Mouse (Mus musculus) kidney, adult 11 months (tissue): ENCODE measurements around the gene Eif2b4.
"Not testable (repeated sequence)": the region's sequence is repeated elsewhere in the genome, so short reads cannot be mapped to it uniquely, and the experiment has no call there.

Experiments
- DNase-seq: peaks from one replicate; pipeline ENCODE4 v3.0.0; 2022

Eif2b4 gene

DNA sequence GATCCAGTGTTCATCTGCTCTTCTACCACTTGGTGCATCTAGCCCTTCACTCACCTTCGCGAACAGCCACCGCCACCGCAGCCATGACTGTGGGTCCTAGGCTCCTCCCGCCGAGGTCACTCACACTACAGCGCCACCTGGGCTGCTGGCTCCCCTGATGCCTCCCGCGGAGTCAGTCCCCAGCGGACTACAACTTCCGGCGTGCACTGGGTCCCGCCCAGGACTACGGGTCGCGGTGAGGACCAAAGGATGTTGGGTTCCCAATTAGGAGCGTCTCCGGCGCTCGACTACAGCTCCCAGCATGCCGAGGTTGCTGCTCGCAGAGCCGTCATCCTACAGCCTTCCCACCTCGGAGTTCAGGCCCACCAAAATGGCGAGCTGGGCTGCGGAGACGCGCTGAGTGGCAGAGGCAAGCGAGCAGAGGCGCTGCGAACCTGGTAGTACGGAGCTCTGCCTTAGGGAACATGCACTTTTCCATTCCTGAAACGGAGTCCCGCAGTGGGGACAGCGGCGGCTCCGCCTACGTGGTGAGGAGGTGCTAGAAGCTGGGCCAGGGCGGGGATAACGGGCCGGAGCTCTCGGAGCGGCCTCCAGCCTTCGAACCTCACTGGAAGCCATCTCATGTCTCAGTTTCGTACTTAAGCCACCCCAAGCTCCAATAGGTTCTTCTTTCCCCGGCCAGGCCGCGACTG lies at the start of gene Eif2b4, which contains the start of gene Snx17:
TSS of gene Eif2b4 (minus strand) at position 492 of the 692 bp plus-strand sequence.
TSS of gene Snx17 (plus strand) at position 289 of the 692 bp plus-strand sequence.
- peak; percentile 99 for DNase-seq

DNA sequence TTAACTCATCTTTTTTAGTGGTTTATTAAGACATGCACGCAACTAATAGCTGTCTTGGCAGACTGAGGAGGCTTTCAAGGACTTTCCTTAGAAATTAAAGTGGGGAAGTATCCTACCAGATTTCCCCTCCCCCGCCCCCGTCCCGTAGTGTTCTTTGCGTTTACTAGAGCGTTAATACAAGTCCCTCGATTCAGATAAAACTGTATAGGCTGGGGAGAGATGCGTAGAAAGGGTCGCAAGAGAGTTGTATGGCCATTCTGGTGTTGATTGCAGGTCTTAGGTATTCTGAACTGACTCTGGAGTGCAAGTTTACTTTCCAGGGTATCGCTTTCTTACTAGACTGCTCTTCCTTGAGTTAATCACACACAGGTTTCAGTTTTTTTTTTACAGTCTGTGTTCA lies 49.0 kb upstream of the Eif2b4 start:
- no peak for DNase-seq

DNA sequence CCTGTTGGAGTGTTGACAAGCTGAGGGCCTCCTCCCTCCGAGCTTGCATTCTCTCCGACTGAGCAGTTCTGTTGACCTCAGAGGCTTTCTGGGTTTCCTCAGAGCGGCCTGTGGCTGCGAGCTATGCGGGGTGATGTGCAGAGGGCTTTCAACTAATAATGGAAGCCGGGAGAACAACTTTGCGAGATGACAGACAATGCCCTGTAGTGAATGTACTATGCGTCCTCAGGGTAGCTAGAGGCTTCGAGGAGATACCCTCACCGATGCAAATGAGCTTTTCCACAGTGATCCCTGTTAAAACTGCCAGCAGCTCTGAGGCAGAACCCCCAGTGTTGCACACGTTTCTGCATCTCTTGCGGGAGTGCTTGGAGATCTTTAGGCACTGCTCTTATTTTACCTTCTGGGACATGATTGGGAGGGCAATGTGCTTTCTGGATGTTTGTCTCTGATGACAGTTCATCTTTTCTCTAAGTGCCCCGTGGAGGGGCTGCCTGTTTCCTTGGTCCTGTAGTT lies 48.3 kb upstream of the Eif2b4 start:
- no peak for DNase-seq

DNA sequence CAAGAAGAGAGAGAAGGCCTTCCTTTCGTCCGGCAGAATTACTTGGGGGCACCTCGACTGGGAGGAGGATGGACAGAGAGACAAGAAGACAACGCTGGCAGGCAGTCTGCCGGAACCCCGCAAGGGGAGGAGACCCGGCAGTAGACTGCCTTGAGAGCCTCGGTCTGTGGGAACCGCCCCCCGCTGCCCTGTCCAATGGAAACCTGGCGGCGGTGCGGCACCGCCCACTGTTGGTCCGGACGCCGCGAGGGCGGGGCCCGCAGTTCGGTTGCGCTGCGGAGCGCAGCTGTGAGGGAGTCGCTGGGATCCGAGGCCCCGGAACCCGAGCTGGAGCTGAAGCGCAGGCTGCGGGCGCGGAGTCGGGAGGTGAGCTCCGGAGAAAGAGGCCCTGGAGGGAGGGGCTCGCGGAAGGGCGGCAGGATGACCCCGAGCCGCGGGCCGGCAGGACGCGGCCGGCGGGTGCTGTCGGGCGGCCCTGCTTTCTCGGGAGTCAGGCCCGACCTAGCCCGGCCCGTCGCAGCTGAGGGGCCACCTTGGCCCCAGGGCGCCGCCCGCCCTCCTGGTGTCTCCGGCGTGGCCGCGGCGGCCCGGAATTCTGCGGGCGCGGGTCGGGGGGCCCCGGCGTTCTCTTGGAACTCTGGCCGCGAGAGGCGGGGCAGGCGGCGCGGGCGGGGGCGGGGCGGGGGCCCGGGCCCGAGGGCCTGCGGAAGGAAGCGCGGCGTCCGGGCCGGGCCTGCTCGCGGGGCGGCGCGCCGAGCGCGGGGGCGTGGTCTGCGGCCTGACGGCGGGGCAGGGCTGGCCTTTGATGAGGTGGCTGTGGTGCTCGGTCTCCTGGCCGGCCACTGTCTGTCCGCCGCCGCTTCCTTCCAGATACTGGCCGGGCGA lies 47.6 kb upstream of the Eif2b4 start, which contains the start of the genes Nrbp1 and Gm9970:
TSS of gene Nrbp1 (plus strand) at position 228 of the 885 bp plus-strand sequence.
TSS of gene Gm9970 (minus strand) at position 596 of the 885 bp plus-strand sequence.
- peak; percentile 96 for DNase-seq

DNA sequence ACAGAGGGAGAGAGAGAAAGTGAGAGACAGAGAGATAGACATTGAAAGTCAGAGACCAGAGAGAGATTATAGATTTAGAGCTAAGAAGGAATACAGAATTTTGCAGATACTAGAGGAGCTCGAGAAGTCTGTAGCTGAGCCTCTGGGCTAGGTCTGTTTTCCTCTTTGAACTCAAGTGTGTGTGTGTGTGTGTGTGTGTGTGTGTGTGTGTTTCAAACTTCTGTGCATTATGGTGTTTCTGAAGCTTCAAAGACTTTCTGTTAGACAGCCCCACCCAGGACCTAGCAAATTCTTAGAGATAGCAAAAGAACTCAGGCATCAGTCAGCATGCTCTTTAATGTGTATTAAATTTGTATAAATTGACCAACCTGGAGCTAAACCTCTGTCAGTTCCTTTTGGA lies 33.4 kb upstream of the Eif2b4 start:
- DNase-seq, result no peak

DNA sequence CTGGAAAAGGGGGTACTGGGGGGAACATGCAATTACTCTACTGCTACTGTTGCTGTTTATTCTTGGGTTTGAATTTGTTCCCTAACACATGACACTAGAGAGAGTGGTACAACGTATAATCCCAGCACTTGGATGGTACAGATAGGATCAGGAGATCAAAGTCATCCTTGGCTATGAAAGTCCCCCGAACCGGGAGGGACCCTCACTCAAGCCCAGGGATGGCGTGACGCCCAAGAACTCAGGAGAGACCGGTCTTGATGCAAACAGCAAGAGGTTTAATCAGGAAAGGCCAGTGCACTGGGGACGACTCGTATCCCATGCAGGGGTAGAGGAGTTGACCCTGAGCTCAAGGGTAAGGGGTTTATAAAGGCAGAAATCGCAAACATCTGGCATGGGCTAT lies 29.5 kb upstream of the Eif2b4 start:
- DNase-seq, result peak; percentile 9

DNA sequence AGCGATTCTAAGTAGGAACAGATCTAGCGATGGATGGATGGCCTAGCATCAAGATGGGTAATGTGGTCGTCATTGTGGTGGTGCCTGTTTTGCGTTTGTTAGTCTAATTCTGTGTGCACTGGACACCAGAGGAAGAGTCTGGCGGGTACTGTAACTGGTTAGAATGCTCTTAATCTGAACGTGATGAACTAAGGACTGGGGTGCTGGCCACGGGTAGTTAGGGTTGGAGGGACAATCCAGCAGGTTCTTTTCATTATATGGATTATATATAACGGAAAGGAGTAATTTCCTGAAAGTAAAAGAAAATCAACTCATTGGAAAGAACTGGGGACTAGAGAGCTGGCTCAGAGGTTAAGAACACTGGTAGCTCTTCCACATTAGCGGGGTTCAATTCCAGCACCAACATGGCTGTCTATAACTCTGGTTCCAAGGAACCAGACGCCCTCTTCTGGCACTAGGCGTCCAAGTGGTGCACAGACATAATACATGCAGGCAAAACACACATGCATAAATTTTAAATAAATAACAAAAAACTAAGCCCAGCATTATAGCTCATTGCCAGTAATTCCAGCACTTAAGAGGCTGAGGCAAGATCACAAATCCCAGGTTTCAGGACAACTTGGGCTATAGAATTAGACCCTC lies 28.2 kb upstream of the Eif2b4 start:
- DNase-seq, result peak; percentile 42

DNA sequence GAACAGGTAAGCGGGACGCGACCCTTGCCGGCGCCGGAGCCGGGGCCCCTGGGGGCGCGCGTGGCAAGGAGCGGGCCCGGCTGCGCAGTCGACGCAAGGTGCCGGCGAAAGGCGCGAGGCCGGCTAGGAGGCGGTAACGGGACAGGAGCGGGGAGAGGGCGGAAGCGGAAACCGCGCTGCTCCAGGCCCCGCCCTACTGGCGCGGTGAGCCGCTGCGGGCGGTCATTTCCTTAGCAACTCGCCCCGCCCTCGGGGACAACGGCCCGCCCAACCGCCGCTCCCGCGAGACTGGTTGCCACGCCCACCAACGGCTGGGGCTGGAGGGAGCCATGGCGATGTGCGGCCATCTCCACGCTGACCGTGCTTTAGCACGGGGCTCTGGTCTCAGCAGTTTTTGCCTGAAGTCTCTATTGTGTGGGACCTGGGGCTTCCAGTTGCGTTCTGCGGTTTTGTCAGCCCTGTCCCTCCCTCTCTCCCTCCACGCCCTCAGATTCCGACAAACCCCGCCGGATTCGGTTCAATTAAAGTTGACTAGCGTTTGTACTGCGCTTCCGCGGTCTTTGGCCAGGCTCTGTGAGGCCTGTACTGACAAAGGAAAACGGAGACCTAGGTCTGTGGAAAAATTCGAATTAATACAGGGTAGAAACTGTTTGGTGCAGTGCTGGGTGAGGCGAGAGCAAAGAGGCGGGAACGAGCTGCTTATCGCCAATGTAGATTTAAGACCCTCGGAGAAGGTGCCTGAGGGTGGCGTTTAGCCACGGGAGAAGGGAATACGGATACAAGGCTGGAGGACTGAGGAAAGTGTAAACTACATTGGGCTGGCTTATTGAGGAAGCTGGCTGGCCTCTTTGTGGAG lies 27.4 kb upstream of the Eif2b4 start, which contains the start of gene Ppm1g:
TSS of gene Ppm1g (minus strand) at position 240 of the 856 bp plus-strand sequence.
- peak; percentile 95 for DNase-seq

DNA sequence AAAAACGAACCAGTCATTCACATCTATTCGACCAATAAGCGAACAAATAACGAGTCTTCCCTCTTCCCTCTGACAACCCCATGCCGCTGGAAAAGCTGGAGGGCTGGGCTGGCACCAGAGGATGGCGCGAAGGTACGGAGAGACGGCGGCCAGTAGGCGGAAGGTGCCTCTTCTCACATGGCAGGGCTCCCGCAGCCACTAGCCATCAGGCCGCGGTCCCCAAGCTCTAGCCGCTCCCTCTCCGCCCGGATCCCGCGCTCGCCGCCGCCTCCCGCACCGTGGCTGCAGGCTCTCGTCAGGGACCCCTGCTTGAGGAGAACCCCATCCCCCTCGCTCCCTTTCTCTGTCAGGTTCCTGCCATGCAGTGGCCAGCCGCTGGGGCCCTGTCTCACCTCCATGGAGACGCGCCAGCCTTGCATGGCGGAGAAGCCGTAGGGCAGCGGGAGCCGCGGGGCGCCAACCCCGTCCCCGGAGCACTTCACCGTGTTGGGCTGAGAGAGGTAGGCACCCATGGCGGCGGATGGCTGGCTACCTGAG lies 26.7 kb upstream of the Eif2b4 start:
- no peak for DNase-seq

DNA sequence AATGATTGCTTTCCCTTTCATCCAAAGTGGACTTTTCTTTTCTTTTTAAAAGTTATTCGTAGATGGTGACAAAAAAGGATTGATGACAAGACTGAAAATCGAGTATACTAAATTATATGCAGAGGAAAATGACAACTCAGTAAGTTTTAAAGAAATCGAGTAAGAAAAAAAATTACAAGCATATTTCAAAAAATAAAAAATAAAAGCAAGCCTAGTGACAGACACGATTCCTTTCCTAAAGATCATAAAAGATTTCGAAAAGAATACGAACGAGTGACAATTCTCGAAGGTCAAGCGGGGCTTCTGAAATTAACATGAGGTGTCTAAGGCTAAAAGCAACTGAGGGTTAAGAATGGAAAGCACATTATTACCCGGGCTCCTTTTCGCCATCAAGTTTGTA lies 26.2 kb upstream of the Eif2b4 start:
- DNase-seq, result no peak

DNA sequence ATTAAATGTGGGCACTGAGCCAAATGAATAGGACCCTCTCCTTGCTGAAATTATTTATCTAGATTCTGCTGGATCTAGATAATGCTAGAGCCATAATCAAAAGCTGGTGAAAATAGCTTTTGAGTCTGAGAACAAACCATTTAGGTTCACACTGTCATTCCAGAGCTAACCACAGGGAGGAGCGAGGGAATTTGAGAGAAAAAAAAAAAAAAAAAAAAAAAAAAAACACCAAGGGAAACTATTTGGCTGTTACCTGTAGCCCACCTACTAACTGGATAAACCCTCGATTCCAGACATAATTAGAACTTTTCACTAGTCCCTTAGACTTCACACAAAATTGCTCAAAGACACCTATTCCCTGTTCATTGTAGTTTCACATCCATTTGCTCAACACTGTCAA lies 25.8 kb upstream of the Eif2b4 start:
- no peak for DNase-seq

DNA sequence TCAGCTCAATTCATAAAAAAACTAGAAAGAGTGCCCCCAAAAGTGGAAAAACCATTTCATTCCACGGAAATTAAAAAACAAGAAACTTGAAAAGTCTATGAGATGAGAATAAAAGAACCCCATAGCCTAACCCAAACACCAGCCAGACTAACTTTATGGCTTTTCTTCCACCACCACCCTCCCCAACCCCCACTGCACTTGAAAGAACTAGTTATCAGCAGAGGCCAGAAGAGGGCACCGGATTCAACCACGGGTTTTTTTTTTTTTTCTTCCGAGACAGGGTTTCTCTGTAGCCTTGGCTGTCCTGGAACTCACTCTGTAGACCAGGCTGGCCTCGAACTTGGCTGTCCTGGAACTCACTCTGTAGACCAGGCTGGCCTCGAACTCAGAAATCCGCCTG lies 25.1 kb upstream of the Eif2b4 start:
- DNase-seq, result no peak

DNA sequence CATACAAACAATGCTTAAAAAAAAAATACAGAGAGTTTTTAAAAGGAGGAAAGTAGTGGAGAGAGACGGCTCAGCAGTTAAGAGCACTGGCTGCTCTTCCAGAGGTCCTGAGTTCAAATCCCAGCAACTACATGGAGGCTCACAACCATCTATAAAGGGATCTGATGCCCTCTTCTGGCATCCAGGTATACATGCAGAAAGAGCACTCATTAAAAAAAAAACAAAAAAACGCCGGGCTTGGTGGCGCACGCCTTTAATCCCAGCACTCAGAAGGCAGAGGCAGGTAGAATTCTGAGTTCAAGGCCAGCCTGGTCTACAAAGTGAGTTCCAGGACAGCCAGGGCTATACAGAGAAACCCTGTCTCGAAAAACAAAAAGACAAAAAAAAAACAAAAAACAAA lies 23.3 kb upstream of the Eif2b4 start:
- not testable (repeated sequence) for DNase-seq

DNA sequence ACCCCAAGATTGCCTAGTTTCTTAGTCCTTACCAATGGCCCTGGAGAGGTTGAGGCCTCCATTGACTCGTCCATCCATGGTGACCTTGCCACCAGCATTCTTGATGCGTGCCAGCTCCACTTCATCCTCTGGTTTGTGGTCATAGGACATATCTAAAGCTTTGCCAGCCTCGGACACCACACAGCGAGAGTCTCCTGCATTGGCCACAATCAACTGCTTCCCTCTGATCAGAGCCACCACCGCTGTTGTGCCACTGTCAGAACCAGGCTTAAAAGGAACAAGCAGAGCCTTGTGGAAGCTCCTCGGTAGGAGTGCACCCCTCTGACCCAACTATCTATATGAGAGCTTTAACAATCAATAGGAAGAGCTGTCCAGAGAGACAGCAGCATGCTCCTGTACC lies 11.2 kb upstream of the Eif2b4 start:
- no peak for DNase-seq

DNA sequence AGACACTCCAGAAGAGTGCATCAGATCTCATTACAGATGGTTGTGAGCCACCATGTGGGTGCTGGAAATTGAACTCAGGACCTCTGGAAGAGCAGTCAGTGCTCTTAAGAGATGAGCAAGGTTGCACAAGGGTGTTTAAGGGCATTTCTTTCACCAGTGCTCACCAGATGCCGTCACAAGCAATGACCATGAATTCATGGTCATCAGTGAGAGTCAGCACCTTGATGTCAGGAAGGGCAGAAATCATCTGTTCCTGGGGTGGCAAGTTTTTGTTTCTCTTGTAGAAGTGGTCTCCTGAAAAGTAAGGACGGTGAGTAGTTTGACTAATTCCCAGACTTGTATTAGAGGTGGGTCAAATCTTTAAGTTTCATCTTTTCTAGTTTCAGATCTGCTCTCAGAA lies 10.6 kb upstream of the Eif2b4 start:
- DNase-seq, result no peak

DNA sequence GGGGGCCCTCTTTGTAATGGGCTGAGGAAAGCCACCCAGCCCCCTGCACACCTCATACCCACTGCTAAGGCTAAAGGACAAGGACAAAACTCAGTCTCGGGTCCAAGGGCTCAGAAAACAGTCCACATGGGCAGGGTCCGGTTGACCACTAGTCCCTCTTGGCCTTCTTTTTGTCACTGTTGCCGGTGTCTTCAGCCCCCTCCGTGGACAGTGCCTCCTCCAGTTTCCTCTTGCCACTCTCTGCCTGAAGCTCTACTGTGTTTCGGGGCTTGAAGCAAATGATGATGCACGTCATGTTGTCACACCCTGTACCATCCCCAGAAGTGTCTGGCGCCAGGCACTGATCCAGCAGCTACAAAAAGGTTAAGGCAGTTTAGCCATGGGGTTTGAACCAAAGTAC lies 9.7 kb upstream of the Eif2b4 start:
- DNase-seq, result peak; percentile 30

DNA sequence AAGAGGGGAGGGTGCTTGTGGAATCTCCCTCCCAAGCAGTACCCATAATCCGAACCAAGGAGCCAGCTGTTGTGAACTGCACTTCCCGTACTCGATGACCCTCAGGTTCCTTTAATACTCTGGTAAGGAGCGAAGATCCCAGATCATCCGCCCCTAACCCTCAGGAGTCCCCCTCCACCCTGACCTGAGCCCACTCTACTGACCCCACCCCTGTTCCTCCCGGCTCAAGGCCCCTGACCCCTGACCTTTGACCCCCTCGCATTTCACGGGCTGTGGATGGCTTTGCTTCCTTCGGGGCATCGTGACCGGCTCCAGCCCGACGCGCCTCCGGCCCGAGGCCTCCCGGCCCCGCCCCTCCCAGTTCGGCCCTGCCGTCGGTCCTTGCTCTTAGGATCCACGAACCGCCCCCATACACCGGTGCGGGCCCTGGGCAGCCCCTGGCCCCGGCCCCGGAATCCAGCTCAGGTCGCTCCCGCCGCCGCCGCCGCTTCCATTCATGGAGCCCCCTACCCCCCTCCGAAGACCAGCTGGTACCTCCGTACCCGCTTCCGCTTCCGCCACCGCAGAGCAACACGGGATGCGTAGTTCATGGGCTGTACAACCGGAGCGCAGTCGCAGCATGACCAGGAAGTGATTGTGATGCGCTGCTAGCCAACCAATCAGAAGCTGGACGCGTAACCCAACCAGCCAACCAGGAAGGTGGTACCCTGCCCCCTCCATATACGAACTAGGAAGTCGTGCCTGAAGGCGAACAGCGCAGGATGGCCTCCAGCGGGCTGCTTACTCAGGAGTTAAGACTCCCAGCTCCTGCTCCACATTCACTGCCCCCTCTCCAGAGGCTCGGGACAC lies 8.7 kb upstream of the Eif2b4 start, which contains the start of gene Zfp513:
TSS of gene Zfp513 (minus strand) at position 562 of the 849 bp plus-strand sequence.
- peak; percentile 99 for DNase-seq

DNA sequence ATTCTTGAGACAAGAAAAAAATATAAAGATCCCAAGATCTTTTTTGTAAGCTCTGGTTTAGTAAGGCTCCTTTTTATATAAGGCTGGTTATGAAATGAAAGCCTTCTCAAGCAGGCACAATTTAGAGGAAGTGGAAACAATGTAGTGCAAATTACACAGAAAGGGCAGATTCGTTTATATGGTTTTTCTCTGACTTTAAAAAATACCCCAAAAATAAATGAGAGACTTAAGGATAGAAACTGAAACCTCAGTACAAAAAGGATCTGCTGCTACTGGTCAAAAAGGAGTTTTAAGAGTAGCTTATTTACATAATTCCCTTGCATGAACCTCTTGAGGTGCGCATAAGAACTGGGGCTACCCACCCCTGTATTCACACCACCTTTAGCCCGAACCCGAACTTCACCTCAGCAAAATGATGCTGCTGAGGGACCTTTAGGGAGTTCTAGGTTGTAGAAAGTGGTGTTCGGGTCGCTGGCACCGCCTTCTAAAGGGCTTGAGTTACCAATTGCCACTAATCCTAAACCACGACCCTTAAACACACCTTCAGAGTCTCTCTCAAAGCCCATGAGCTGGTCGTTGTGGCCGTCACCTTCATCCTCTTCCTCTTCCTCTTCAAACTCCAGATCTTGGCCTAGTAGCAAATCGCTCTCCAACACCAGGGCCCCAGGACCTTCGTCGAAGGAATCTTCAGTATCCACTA lies 8.0 kb upstream of the Eif2b4 start:
- no peak for DNase-seq

DNA sequence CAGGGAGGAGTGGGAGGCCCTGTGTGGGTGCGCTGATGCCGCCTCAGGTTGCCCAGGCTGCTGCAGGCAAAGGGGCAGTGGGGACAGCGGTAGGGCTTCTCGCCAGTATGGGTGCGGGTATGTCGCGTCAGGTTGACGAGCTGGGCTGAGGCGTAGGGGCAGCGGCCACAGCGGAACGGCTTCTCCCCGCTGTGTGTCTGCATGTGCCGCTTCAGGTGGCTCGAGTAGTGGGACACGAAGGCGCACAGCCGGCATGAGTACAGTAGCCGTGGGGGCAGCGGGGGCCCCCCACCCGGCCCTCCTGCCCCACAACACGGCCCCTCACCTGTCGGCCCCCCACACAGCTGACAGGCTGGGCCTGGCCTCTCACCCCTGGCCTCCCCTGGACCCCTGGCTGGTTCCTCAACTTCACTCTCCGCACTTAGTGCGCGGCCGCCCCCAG lies 7.1 kb upstream of the Eif2b4 start:
- DNase-seq, result peak; percentile 18

DNA sequence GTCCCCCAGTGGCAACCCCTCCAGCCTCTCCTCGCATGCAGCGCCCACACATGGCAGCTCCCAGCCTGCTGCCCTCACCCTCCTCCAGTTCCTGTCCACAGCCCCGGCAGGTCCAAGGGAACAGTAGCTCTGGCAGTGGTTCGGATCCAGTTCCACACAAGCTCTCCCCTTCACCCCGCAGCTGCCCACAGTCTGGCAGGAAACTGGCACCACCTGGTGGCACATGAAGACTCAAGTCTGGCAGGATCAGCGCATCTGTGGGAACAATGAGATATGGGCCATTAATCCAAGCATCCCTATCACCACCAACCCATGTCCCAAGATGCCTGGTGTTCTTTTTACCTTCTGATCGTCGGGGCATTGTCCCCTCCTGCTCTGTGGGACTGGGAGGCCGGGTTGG lies 6.7 kb upstream of the Eif2b4 start:
- DNase-seq, result peak; percentile 19
